Mouse (Mus musculus) kidney, embryonic 16.5 days (tissue): ENCODE measurements around the gene B3gnt2. TPM values are rescaled to one million over a fixed set of nuclear protein-coding genes. Genes with fewer than 3 reads are reported as not detected.

ENCODE experiments used
- ATAC-seq: fragments of 200-750 bp; cut with Nextera tagmentation; 2 replicates; pipeline ENCODE4 v1.8.0; 2017; ENCODE audit warnings: moderate TSS enrichment; ENCODE audit not compliant: low FRiP score, low TSS enrichment
- H3K27ac ChIP-seq: fragments of 300-500 bp; sonication (generic); 2 replicates; pipeline ENCODE4 v1.5.1; 2014; ENCODE audit warnings: low read length
- H3K27me3 ChIP-seq: fragments of 300-500 bp; sonication (generic); 2 replicates; pipeline ENCODE4 v1.6.1; 2014; ENCODE audit warnings: low read length, control low read depth, mixed read lengths; ENCODE audit not compliant: insufficient read depth
- H3K36me3 ChIP-seq: fragments of 300-500 bp; sonication (generic); 2 replicates; pipeline ENCODE4 v1.6.1; 2014; ENCODE audit warnings: low read length, control low read depth, mixed read lengths; ENCODE audit not compliant: insufficient read depth
- H3K4me1 ChIP-seq: fragments of 300-500 bp; sonication (generic); 2 replicates; pipeline ENCODE4 v1.6.1; 2014; ENCODE audit warnings: low read length, control low read depth, mixed read lengths; ENCODE audit not compliant: insufficient read depth
- H3K4me2 ChIP-seq: fragments of 300-500 bp; sonication (generic); replicated peaks from 2 replicates; pipeline ENCODE4 v1.6.1; 2014; ENCODE audit warnings: low read depth, low read length
- H3K4me3 ChIP-seq: fragments of 300-500 bp; sonication (generic); 2 replicates; pipeline ENCODE4 v1.5.1; 2014; ENCODE audit warnings: mild to moderate bottlenecking, low read length
- H3K9ac ChIP-seq: fragments of 300-500 bp; sonication (generic); replicated peaks from 2 replicates; pipeline ENCODE4 v1.6.1; 2014; ENCODE audit warnings: low read length
- H3K9me3 ChIP-seq: fragments of 300-500 bp; sonication (generic); 2 replicates; pipeline ENCODE4 v1.6.1; 2016; ENCODE audit warnings: low read length, control low read depth
- WGBS: fragments of 180-500 bp; shearing (Covaris S2); extraction: QIAGEN DNeasy Blood & Tissue Kit; methylation state at CpG from one replicate; pipeline ENCODE4 v1.1.7; 2014; 5-methylcytosine and 5-hydroxymethylcytosine counted together
- polyA plus RNA-seq: library from polyadenylated mRNA; unstranded; fragments of >200 nt; fragmentation: Nextera tagmentation; extraction: Ambion mirVana; gene quantifications from 2 replicates; pipeline ENCODE4 v1.2.1, GENCODE M21; 2015

The B3gnt2 gene
- polyA plus RNA-seq, 1 experiment from 2014 or later = 13.2 TPM

- Histone ChIP-seq H3K36me3 (no peaks in the 10 kb centered on the region), H3K27ac (no peak overlapping the region), H3K27me3 (no peaks in the 10 kb centered on the region), H3K4me2 (no peak overlapping the region), H3K4me3 (no peak overlapping the region), H3K4me1 (no peaks in the 10 kb centered on the region), H3K9ac (no peak overlapping the region), H3K9me3 (no peaks in the 10 kb centered on the region)
- no peak for ATAC-seq
- 85% methylated on average over 3 of the region's 3 CpGs for WGBS
These were observed 28.5 kb upstream of the B3gnt2 start for GRCm38 (mm10) chr11:22889224-22889623.

DNA sequence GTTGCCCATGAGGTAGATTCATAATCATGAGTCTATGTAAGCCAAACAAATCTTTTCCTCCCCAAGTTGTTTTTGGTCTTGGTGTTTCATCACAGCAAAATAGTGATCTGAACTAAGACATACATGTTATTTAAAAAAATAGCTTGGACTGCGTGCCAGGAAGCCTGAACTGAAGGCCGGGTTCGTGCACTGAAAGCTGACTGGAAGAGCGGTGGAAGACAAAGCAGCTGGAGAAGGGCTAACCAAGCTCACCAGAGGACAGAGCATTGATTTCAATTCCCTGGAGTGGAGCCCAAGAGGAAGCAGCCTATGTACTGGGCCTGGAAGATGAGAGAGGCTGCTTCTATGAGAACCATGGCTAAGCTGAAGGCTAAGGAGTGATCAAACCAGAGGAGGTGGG is 26.2 kb upstream of the B3gnt2 start:
- Histone ChIP-seq H3K4me3 (no peak overlapping the region), H3K4me1 (no peaks in the 10 kb centered on the region), H3K9ac (no peak overlapping the region), H3K27ac (no peak overlapping the region), H3K36me3 (no peaks in the 10 kb centered on the region), H3K9me3 (no peaks in the 10 kb centered on the region), H3K27me3 (no peaks in the 10 kb centered on the region), H3K4me2 (no peak overlapping the region)
- 84% methylated on average over 4 of the region's 4 CpGs for WGBS
- ATAC-seq = no peak

DNA sequence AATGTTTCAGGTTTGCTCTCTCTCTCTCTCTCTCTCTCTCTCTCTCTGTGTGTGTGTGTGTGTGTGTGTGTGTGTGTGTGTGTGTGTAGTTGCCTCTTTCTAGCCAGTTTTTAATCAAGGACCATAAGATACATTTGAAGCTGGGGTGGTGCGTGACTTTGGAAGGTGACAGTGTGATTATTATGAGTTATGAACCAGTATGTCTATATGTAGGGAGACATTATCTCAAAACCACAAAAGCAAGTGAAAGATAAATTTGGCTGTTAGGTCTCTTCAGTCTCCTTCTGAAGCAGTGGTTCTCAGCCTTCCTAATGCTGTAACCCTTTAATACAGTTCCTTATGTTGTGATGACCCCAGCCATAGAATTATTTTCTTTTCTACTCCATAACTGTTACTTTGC is 24.6 kb upstream of the B3gnt2 start:
- H3K27me3 ChIP-seq = no peaks in the 10 kb centered on the region
- H3K9ac ChIP-seq = no peak overlapping the region
- no peaks in the 10 kb centered on the region for H3K4me1 ChIP-seq
- H3K4me2 ChIP-seq = no peak overlapping the region
- H3K9me3 ChIP-seq = no peaks in the 10 kb centered on the region
- no peak overlapping the region for H3K4me3 ChIP-seq
- WGBS = 90% methylated on average over 1 of the region's 1 CpGs
- no peak overlapping the region for H3K27ac ChIP-seq
- H3K36me3 ChIP-seq = no peaks in the 10 kb centered on the region
- no peak for ATAC-seq

GRCm38 (mm10) chr11:22883676-22884075 is 22.9 kb upstream of the B3gnt2 start:
- H3K9ac ChIP-seq = no peak overlapping the region
- no peaks in the 10 kb centered on the region for H3K4me1 ChIP-seq
- H3K4me2 ChIP-seq = no peak overlapping the region
- H3K27ac ChIP-seq = no peak overlapping the region
- no peak overlapping the region for H3K4me3 ChIP-seq
- 67% methylated on average over 2 of the region's 2 CpGs for WGBS
- H3K9me3 ChIP-seq = no peaks in the 10 kb centered on the region
- H3K36me3 ChIP-seq = no peaks in the 10 kb centered on the region
- no peaks in the 10 kb centered on the region for H3K27me3 ChIP-seq
- ATAC-seq = no peak

DNA sequence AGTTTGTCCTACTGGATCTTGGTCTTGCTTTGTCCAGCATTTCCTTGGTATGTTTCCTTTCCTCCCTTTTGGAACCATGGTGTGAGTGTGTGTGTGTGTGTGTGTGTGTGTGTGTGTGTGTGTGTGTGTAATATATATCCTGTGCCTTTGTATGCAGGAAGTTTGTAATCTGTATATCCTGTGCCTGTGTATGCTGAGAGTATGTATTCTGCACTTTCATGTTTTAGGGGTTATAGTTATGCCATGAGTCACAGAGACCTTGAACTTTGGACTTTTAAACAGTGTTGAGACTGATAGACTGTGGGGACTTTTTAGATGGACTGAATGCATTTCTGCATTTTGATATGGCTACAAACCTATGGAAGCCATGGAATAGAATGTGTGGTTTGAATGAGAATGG is 22.2 kb upstream of the B3gnt2 start:
- H3K4me3 ChIP-seq = no peak overlapping the region

DNA sequence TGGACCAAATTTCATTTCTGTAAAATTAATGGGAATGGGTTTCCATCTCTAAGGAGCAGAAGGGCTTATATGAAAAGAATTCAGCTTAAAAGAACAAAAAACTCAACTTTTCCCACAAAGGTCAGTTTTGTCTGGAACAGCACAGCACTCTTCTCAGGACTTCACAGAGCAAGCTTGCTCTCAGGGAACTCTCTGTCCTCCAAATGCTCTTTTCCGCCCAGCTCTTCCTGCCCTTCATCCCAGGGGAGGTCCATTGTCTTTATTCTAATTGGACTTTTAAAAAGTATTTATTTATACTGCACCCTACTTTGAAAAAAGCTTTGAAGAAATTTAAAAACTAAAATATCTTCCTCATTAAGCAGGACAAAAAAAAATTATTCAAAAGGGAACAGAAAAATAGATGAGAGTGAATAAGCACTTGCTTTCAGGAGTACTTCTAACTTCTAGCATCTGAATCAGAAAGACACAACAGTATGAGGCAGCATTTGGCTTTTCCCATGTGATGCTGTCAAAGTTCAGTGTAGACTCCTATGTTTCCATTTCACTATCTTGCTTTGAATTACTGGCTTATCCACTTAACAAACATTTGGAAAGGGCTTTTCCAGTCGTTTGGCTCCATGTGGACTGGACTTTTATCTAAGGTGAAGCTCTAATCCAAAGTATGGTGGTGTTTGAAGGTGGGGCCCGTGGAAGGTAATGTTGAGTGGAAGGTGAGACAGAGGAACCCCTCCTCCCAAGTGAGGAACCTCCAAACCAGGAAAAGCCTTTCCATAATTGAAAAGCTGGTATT is 19.8 kb upstream of the B3gnt2 start:
- Histone ChIP-seq H3K27ac (no peak overlapping the region), H3K4me1 (no peaks in the 10 kb centered on the region), H3K27me3 (no peaks in the 10 kb centered on the region), H3K36me3 (no peaks in the 10 kb centered on the region), H3K4me2 (no peak overlapping the region), H3K9ac (no peak overlapping the region), H3K4me3 (no peak overlapping the region), H3K9me3 (no peaks in the 10 kb centered on the region)
- 72% methylated on average over 3 of the region's 3 CpGs for WGBS
- no peak for ATAC-seq

More for the DNA sequence above, 22.2 kb upstream of the B3gnt2 start:
- Histone ChIP-seq H3K4me1 (no peaks in the 10 kb centered on the region), H3K27ac (no peak overlapping the region), H3K36me3 (no peaks in the 10 kb centered on the region), H3K4me2 (no peak overlapping the region), H3K9ac (no peak overlapping the region), H3K27me3 (no peaks in the 10 kb centered on the region), H3K9me3 (no peaks in the 10 kb centered on the region)
- ATAC-seq = no peak

GRCm38 (mm10) chr11:22879645-22880044 is 18.9 kb upstream of the B3gnt2 start:
- no peak overlapping the region for H3K27ac ChIP-seq
- ATAC-seq = no peak
- H3K4me2 ChIP-seq = no peak overlapping the region
- H3K4me3 ChIP-seq = no peak overlapping the region
- no peak overlapping the region for H3K9ac ChIP-seq
- H3K4me1 ChIP-seq = no peaks in the 10 kb centered on the region
- WGBS = 88% methylated on average over 4 of the region's 4 CpGs
- H3K36me3 ChIP-seq = no peaks in the 10 kb centered on the region
- H3K27me3 ChIP-seq = no peaks in the 10 kb centered on the region
- no peaks in the 10 kb centered on the region for H3K9me3 ChIP-seq

DNA sequence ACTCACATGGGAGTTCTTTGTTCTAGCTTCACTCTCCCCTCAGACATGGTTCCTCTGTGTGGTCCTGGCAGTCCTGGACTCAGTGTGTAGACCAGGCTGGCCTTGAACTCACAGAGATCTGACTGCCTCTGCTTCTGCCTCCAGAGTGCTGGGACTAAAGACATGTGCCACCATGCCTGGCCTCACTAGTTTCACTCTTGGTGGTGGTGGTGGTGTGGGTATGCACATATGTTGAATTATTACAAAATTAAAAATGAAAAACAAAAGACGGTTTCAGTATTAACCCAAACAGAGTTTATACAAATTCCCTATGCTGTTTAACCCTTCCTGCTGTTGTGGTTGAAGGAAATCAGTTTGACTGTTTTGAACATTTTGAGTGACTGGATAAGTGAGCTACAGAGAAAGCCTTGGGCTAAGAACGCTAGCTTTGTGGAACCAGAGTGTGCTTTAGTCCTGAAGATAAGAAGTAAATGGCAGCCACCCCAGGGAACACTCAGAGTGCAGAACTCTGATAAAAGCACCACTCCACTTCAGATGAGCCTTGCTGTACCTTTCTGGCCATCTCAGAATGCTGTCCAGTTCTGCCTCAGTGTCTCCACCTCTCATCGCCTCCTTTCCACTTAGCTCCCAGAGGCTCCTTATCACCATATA is 16.0 kb upstream of the B3gnt2 start:
- no peak overlapping the region for H3K27ac ChIP-seq
- H3K36me3 ChIP-seq = no peaks in the 10 kb centered on the region
- ATAC-seq = no peak
- H3K4me2 ChIP-seq = no peak overlapping the region
- H3K27me3 ChIP-seq = no peaks in the 10 kb centered on the region
- H3K9ac ChIP-seq = no peak overlapping the region
- peaks cover 3% of the 10 kb centered on the region; the same call in 1 of the 2 replicates for H3K4me1 ChIP-seq
- no peaks in the 10 kb centered on the region for H3K9me3 ChIP-seq
- no peak overlapping the region for H3K4me3 ChIP-seq
- WGBS = 90% methylated on average over 3 of the region's 3 CpGs

GRCm38 (mm10) chr11:22875279-22875678 is 14.5 kb upstream of the B3gnt2 start:
- no peak overlapping the region for H3K4me2 ChIP-seq
- ATAC-seq = no peak
- H3K9me3 ChIP-seq = no peaks in the 10 kb centered on the region
- H3K4me1 ChIP-seq = peaks cover 6% of the 10 kb centered on the region
- WGBS = 77% methylated on average over 4 of the region's 4 CpGs
- no peak overlapping the region for H3K27ac ChIP-seq
- no peak overlapping the region for H3K9ac ChIP-seq
- H3K27me3 ChIP-seq = no peaks in the 10 kb centered on the region
- no peak overlapping the region for H3K4me3 ChIP-seq
- no peaks in the 10 kb centered on the region for H3K36me3 ChIP-seq

DNA sequence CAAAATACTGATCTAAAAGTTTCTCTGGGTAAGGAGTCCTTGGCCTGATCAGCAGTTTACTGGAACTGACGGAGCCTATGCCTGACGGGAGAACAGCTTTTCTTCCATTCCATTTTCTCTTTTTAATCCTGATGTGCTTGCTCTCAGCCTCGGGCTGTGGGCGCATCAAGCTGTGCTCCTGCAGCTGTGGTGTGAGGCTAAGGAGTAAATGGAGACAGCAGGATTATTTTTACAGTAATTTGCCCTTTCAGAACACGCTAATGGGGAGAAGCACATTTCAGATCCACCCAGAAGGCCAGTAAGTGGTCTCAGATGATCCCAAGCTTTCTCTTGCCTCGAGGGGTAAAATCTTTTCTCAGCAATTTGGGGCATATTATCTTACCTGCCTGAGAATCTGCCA is 14.0 kb upstream of the B3gnt2 start:
- no peaks in the 10 kb centered on the region for H3K9me3 ChIP-seq
- no peak for ATAC-seq
- peaks cover 6% of the 10 kb centered on the region for H3K4me1 ChIP-seq
- no peaks in the 10 kb centered on the region for H3K27me3 ChIP-seq
- H3K4me3 ChIP-seq = no peak overlapping the region
- no peaks in the 10 kb centered on the region for H3K36me3 ChIP-seq
- no peak overlapping the region for H3K27ac ChIP-seq
- H3K4me2 ChIP-seq = no peak overlapping the region
- WGBS = 77% methylated on average over 6 of the region's 6 CpGs
- no peak overlapping the region for H3K9ac ChIP-seq
